ENCODE assay signal across 12 mouse cellular contexts in the genomic region with DNA sequence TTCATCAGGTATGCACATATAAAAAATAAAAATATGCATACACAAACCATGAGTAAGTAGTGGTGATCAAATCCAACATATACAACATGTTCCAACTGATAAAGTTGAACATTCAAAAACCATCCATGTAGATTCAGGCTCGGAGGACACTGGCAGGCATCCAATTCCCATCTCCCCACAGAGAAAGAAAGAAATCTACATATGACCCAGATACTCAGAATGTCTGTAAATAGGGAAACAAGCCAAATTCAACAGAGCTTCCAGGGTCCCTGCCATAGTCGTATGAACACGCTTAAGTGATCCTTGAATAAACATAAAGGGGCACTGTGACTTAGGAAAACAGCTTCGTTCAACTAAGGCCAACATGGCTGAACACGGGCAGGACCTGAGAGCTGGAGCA. TPM values are rescaled to one million over a fixed set of nuclear protein-coding genes. Genes with fewer than 3 reads are reported as not detected.
A peak's percentile ranks its signal among the peaks of the same experiment; 100 is the strongest.
DNase-seq lines count a peak whose midpoint lies in the region; ATAC-seq lines count a peak whose summit lies in the region.
"Had no signal": no experiment of that assay in that cellular context is flagged by ENCODE, and none has a peak within 500 bp of the region (broad histone marks: within the 10 kb centered on the region; RNA-seq: fewer than 3 reads in every experiment).

No protein-coding gene starts in this region.

- peak; percentile 64 for DNase-seq in embryonic facial prominence, embryonic 14.5 days (ENCODE audit: low spot score)
- DNase-seq in embryonic facial prominence, embryonic 10.5 days (ENCODE audit: low spot score), result no peak
- peak; percentile 59 for DNase-seq in kidney, postnatal 10 days
- no peak for DNase-seq in neural tube, embryonic 10.5 days (ENCODE audit: extremely low spot score, low spot score)
- DNase-seq in kidney, postnatal 36 days, result peak; percentile 11 to 17
- DNase-seq in urinary bladder, adult 2 months (ENCODE audit: low spot score), result no peak
- DNase-seq: embryo, embryonic 11 days; gastrocnemius, postnatal 14 days had no signal

- H3K27ac ChIP-seq in embryonic facial prominence, embryonic 14.5 days (replicated peaks; ENCODE audit: low read depth, low read length), result no peak overlapping the region
- H3K27ac ChIP-seq in embryonic facial prominence, embryonic 10.5 days (replicated peaks), result no peak overlapping the region
- no peak overlapping the region for H3K27ac ChIP-seq in kidney, embryonic 16.5 days (ENCODE audit: low read length)
- H3K27ac ChIP-seq in neural tube, embryonic 15.5 days (replicated peaks), result 0 out of 2 replicates have a peak overlapping the region, but pooled peaks have one; percentile 2
- H3K27ac ChIP-seq: forebrain, embryonic 13.5 days; liver, embryonic 12.5 days had no signal

- ATAC-seq in embryonic facial prominence, embryonic 14.5 days (ENCODE audit: low read depth), result no peak
- ATAC-seq in kidney, embryonic 16.5 days (ENCODE audit: low FRiP score, low TSS enrichment), result no peak
- ATAC-seq in neural tube, embryonic 15.5 days (ENCODE audit: low FRiP score), result no peak
- ATAC-seq: forebrain, embryonic 13.5 days; liver, embryonic 12.5 days had no signal

- H3K9ac ChIP-seq in embryonic facial prominence, embryonic 14.5 days (ENCODE audit: low read depth, low read length), result no peak overlapping the region
- H3K9ac ChIP-seq in kidney, embryonic 16.5 days (replicated peaks; ENCODE audit: low read length), result no peak overlapping the region
- no peak overlapping the region for H3K9ac ChIP-seq in neural tube, embryonic 15.5 days (replicated peaks)
- H3K9ac ChIP-seq: forebrain, embryonic 13.5 days; liver, embryonic 12.5 days had no signal

- no peak overlapping the region for H3K4me2 ChIP-seq in embryonic facial prominence, embryonic 14.5 days (ENCODE audit: low read depth, low read length)
- H3K4me2 ChIP-seq in kidney, embryonic 16.5 days (replicated peaks; ENCODE audit: low read depth, low read length), result no peak overlapping the region
- H3K4me2 ChIP-seq in neural tube, embryonic 15.5 days, result no peak overlapping the region
- H3K4me2 ChIP-seq: forebrain, embryonic 13.5 days; liver, embryonic 12.5 days had no signal

- 54% methylated on average over 5 of the region's 5 CpGs for WGBS in embryonic facial prominence, embryonic 14.5 days
- 91% methylated on average over 5 of the region's 5 CpGs for WGBS in embryonic facial prominence, embryonic 10.5 days
- 58% methylated on average over 5 of the region's 5 CpGs for WGBS in kidney, embryonic 16.5 days
- WGBS in neural tube, embryonic 15.5 days, result 47% methylated on average over 5 of the region's 5 CpGs

- H3K9me3 ChIP-seq in embryonic facial prominence, embryonic 14.5 days (ENCODE audit: control insufficient read depth, low read length), result no peaks in the 10 kb centered on the region
- no peaks in the 10 kb centered on the region for H3K9me3 ChIP-seq in embryonic facial prominence, embryonic 10.5 days
- H3K9me3 ChIP-seq in kidney, embryonic 16.5 days (ENCODE audit: low read length), result no peaks in the 10 kb centered on the region
- H3K9me3 ChIP-seq in neural tube, embryonic 15.5 days (replicated peaks), result no peaks in the 10 kb centered on the region
- H3K9me3 ChIP-seq: forebrain, embryonic 13.5 days; liver, embryonic 12.5 days had no signal

- 0 out of 2 replicates have a peak, but pooled peaks cover 1% of the 10 kb centered on the region for H3K36me3 ChIP-seq in embryonic facial prominence, embryonic 14.5 days (ENCODE audit: control insufficient read depth, insufficient read depth, low read length)
- H3K36me3 ChIP-seq in embryonic facial prominence, embryonic 10.5 days (replicated peaks), result peaks cover 19% of the 10 kb centered on the region
- 0 out of 2 replicates have a peak, but pooled peaks cover 2% of the 10 kb centered on the region for H3K36me3 ChIP-seq in kidney, embryonic 16.5 days (ENCODE audit: insufficient read depth, low read length)
- peaks cover 6% of the 10 kb centered on the region; the same call in 1 of the 2 replicates for H3K36me3 ChIP-seq in neural tube, embryonic 15.5 days

- H3K4me3 ChIP-seq in embryonic facial prominence, embryonic 14.5 days (ENCODE audit: low read depth, low read length), result no peak overlapping the region
- no peak overlapping the region for H3K4me3 ChIP-seq in embryonic facial prominence, embryonic 10.5 days
- H3K4me3 ChIP-seq in kidney, embryonic 16.5 days (ENCODE audit: low read length), result no peak overlapping the region
- H3K4me3 ChIP-seq in neural tube, embryonic 15.5 days (replicated peaks), result no peak overlapping the region
- H3K4me3 ChIP-seq: forebrain, embryonic 13.5 days; liver, embryonic 12.5 days had no signal

- no peaks in the 10 kb centered on the region for H3K27me3 ChIP-seq in embryonic facial prominence, embryonic 14.5 days (replicated peaks; ENCODE audit: control insufficient read depth, insufficient read depth, low read length)
- no peaks in the 10 kb centered on the region for H3K27me3 ChIP-seq in embryonic facial prominence, embryonic 10.5 days (replicated peaks; ENCODE audit: low read depth, poor library complexity, severe bottlenecking)
- no peaks in the 10 kb centered on the region for H3K27me3 ChIP-seq in kidney, embryonic 16.5 days (ENCODE audit: insufficient read depth, low read length)
- H3K27me3 ChIP-seq in neural tube, embryonic 15.5 days (replicated peaks), result no peaks in the 10 kb centered on the region
- H3K27me3 ChIP-seq: forebrain, embryonic 13.5 days; liver, embryonic 12.5 days had no signal

- H3K4me1 ChIP-seq in embryonic facial prominence, embryonic 14.5 days (ENCODE audit: control insufficient read depth, insufficient read depth, low read length), result no peaks in the 10 kb centered on the region
- no peaks in the 10 kb centered on the region for H3K4me1 ChIP-seq in embryonic facial prominence, embryonic 10.5 days
- H3K4me1 ChIP-seq in kidney, embryonic 16.5 days (ENCODE audit: insufficient read depth, low read length), result no peaks in the 10 kb centered on the region
- no peaks in the 10 kb centered on the region for H3K4me1 ChIP-seq in neural tube, embryonic 15.5 days
- H3K4me1 ChIP-seq: liver, embryonic 12.5 days had no signal

RNA-seq across cellular contexts. Expression of a gene that starts 49.9 kb away (rescaled TPM):
- 15.4 and 18.5 TPM in 2 replicates for polyA plus RNA-seq in embryonic facial prominence, embryonic 14.5 days (2014; fragmentation: Nextera tagmentation; extraction: Ambion mirVana)
- 14.6 and 16.9 TPM in 2 replicates for polyA plus RNA-seq in embryonic facial prominence, embryonic 10.5 days (2016; fragmentation: Nextera tagmentation; extraction: Ambion mirVana)
- 13.7 and 14.4 TPM in 2 replicates for polyA plus RNA-seq in kidney, embryonic 16.5 days (2015; fragmentation: Nextera tagmentation; extraction: Ambion mirVana)
- polyA plus RNA-seq in neural tube, embryonic 15.5 days (2015; fragmentation: Nextera tagmentation; extraction: Ambion mirVana), result 26.5 and 27.3 TPM in 2 replicates
- 9.5 and 13.8 TPM in 2 replicates for polyA plus RNA-seq in urinary bladder, adult 2 months (2012; rRNA removed)

Comparison
In these comparisons a context has a peak if more than half of its experiments do, and no peak if none do; other contexts are left out.
1. DNase-seq: peak in embryonic facial prominence, embryonic 14.5 days (single experiment), kidney, postnatal 10 days (single experiment) and kidney, postnatal 36 days (2 of 2); none in embryonic facial prominence, embryonic 10.5 days (single experiment), neural tube, embryonic 10.5 days (single experiment) and urinary bladder, adult 2 months (single experiment).